Mouse (Mus musculus) G1E (cell line): ENCODE measurements around the gene Ankrd13d.

Experiments
- CTCF ChIP-seq: IDR thresholded peaks from 2 replicates; pipeline ENCODE4 v1.5.1; 2012; ENCODE audit warnings: low read depth, low read length, inconsistent platforms, mixed read lengths
- GATA1 ChIP-seq: IDR thresholded peaks from 2 replicates; pipeline ENCODE4 v1.6.1; 2012; ENCODE audit warnings: borderline replicate concordance, low read length, inconsistent platforms, mixed read lengths
- GATA2 ChIP-seq: IDR thresholded peaks from 2 replicates; pipeline ENCODE4 v1.6.1; 2012; ENCODE audit warnings: low read depth, low read length, inconsistent platforms, borderline replicate concordance
- POLR2AphosphoS5 ChIP-seq: IDR thresholded peaks from 2 replicates; pipeline ENCODE4 v1.6.1; 2012; ENCODE audit warnings: low read depth, low read length, inconsistent platforms; ENCODE audit not compliant: insufficient replicate concordance
- TAL1 ChIP-seq: conservative IDR thresholded peaks from 2 replicates; pipeline ENCODE4 v1.6.1; 2012; ENCODE audit warnings: low read depth, low read length, inconsistent platforms, mixed read lengths

GRCm38 (mm10) chr19:4331273-4331672 is 48.3 kb upstream of the Ankrd13d start:
- TF ChIP-seq CTCF (no peak), GATA1 (no peak), POLR2AphosphoS5 (no peak), TAL1 (no peak), GATA2 (no peak)
